Mouse (Mus musculus): ENCODE data around the gene 2200002D01Rik. TPM values are rescaled to one million over a fixed set of nuclear protein-coding genes. Genes with fewer than 3 reads are reported as not detected.

Gene 2200002D01Rik
- total RNA-seq (2021), result 1 to 10 TPM; 2.0 to 2.4 TPM
- long read RNA-seq, experiment 1, partial matches to known transcripts, result 0 of 3 reads
- long read RNA-seq, experiment 1, other reads (novel, unspliced or antisense), result 0 of 3 reads
- long read RNA-seq, experiment 2, partial matches to known transcripts, result 1 of 4 reads
- long read RNA-seq, experiment 2, other reads (novel, unspliced or antisense), result 0 of 4 reads

GRCm38 (mm10) chr7:29248261-29248841 is at the start of gene 2200002D01Rik:
Gene 2200002D01Rik (minus strand): TSS chr7:29248466.
- DNase-seq, result peak; percentile 48

- peak; percentile 75 for DNase-seq
Observed at GRCm38 (mm10) chr7:29296998-29297397, 48.7 kb upstream of the 2200002D01Rik start.

GRCm38 (mm10) chr7:29295861-29296647 is 47.8 kb upstream of the 2200002D01Rik start:
- DNase-seq, result no peak

GRCm38 (mm10) chr7:29294111-29294761 is 46.0 kb upstream of the 2200002D01Rik start:
- no peak for DNase-seq

- peak; percentile 43 for DNase-seq
Observed at GRCm38 (mm10) chr7:29293131-29294065, 45.1 kb upstream of the 2200002D01Rik start.

- DNase-seq, result no peak
Observed at GRCm38 (mm10) chr7:29292458-29293098, 44.3 kb upstream of the 2200002D01Rik start.

- DNase-seq, result no peak
Observed at GRCm38 (mm10) chr7:29291616-29292457, 43.6 kb upstream of the 2200002D01Rik start.

- DNase-seq, result no peak
Observed at GRCm38 (mm10) chr7:29290691-29291485, 42.6 kb upstream of the 2200002D01Rik start.

GRCm38 (mm10) chr7:29289856-29290255 is 41.6 kb upstream of the 2200002D01Rik start:
- DNase-seq, result no peak

GRCm38 (mm10) chr7:29288942-29289638 is 40.8 kb upstream of the 2200002D01Rik start, which contains the start of gene Ppp1r14a:
Gene Ppp1r14a (plus strand): TSS chr7:29289308.
- DNase-seq, result peak; percentile 85

GRCm38 (mm10) chr7:29288079-29288478 is 39.8 kb upstream of the 2200002D01Rik start:
- no peak for DNase-seq

- no peak for DNase-seq
Observed at GRCm38 (mm10) chr7:29287481-29287880, 39.2 kb upstream of the 2200002D01Rik start.

- DNase-seq, result no peak
Observed at GRCm38 (mm10) chr7:29284523-29284922, 36.3 kb upstream of the 2200002D01Rik start.

- DNase-seq, result no peak
Observed at GRCm38 (mm10) chr7:29283876-29284275, 35.6 kb upstream of the 2200002D01Rik start.

GRCm38 (mm10) chr7:29282074-29282554 is 33.8 kb upstream of the 2200002D01Rik start:
- no peak for DNase-seq

GRCm38 (mm10) chr7:29281201-29282073 is 33.2 kb upstream of the 2200002D01Rik start, which contains the start of gene Spint2:
Gene Spint2 (minus strand): TSS chr7:29281912.
- peak; percentile 81 for DNase-seq

GRCm38 (mm10) chr7:29280801-29281200 is 32.5 kb upstream of the 2200002D01Rik start:
- DNase-seq, result no peak
